Mouse (Mus musculus): ENCODE data around the gene Ccdc154. TPM values are rescaled to one million over a fixed set of nuclear protein-coding genes. Genes with fewer than 3 reads are reported as not detected.

Ccdc154 gene
- not detected in 2 replicates for polyA plus RNA-seq (2015; fragmentation: Nextera tagmentation; extraction: Ambion mirVana)

DNA sequence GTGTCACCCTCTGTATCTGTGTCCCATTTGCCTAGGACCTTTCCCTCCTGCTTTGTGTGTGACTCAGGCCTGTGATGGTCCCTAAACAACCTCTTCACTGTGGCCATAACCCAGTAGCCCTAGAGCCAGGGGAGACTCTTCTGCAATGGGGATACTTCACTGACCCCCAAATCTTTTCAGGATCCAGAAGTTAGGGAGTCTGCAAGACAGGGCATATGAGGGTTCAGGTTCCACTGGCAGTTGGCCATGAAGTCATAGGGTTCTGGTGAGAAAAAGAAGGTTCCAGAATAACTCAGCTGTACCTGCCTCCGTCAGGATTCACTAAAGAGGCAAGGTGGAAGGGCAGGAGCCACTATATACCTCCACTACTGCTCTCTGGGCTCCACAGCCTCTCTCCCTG, at the start of gene Ccdc154:
Gene Ccdc154 (plus strand): TSS at position 301 of the 400 bp plus-strand sequence.

DNA sequence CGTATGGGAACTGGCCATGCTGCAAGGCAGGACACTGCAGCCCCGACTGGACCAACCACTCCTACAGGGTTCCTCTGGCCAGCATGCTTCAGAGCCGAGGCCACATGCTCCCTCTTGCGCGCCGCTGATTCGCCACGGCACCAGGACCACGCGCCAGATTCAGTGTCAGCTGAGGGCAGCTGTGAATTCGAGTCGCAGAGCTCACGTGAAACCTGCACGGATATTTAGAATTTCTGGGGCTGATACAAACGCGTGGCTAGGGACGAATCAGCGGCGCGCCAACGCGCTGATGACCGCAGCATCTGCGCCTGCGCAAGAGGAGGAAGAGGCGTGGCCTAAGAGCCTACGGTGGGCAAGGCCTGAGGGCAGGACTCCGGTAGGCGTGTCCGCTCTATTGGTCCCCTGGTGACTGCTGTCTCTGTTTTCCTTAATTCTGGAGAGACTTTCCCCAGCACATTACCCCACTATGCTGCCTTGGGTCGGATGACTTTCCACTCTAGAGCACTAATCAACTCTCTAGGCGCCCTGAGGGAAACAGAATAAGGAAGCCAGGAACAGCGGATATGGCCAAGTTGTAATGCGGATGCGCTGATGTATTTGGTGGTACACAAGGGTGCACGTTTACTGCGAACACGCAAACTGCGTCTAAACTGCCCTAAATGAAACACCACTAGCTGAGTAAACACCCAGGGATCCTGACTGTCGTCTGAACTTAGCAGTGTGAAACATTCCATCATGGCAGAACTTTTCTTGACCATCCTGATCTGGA, 46.4 kb upstream of the Ccdc154 start, which contains the start of gene Telo2:
Gene Telo2 (minus strand): TSS at position 304 of the 769 bp plus-strand sequence.

DNA sequence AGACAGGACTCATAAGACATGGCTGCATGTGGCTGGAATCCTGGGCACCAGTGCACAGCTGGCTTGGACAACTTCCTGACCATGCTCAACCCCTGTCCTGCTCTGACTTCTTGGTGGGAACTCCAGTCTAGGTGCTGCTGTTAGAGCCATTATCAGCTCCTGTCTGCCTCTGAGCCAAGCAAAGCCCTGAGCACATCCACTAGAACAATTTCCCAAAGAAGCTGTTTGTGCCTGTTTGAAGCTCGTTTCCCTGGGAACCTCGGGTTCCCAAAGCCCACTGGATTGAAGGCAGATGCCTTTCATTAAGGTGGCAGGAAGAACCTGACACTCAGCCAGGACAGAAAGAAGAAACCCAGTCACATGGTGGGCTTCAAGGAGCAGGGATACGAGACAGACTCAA, 41.9 kb upstream of the Ccdc154 start, which contains the start of gene Ptx4:
Gene Ptx4 (plus strand): TSS at position 355 of the 400 bp plus-strand sequence.

DNA sequence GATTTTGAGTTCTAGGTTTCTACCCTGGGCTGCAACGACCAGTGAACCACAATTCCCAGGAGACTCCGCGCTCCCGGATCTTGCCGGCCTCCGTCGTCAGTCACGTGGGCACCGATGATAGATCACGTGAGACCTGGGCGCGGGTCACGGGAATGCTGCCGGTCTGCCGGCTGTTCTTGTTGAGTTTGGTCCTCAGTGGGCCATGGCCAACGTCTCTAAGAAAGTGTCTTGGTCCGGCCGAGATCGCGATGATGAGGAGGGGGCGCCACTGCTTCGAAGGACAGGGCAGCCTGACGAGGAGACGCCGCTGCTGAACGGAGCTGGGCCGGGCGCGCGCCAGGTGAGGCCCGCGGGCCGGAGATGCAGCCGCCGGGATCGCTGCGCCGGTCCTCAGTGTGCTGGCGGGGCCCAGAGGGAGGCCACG, 29.0 kb upstream of the Ccdc154 start, which contains the start of gene Clcn7:
Gene Clcn7 (plus strand): TSS at position 117 of the 424 bp plus-strand sequence.

DNA sequence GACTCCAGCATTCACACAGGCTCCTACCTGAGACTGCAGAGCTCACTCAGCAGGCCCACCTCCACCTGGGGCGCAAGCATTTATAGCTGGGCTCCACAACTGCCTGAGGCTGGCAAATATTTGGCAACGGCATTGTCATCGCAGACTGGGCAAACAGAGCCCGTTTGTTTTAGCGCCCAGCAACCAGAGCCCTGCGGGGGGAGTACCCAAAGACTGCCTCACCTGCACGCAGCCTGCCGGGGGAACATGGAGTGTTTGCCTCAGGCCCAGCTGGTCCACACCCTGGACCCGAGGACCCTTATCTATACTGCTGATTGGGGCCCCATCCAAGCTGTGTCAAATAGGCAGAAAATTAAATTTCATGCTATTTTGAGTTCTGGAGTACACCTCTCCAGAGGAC, 13.2 kb downstream of the Ccdc154 start, which contains the start of gene Gm38655:
Gene Gm38655 (minus strand): TSS at position 61 of the 400 bp plus-strand sequence.

DNA sequence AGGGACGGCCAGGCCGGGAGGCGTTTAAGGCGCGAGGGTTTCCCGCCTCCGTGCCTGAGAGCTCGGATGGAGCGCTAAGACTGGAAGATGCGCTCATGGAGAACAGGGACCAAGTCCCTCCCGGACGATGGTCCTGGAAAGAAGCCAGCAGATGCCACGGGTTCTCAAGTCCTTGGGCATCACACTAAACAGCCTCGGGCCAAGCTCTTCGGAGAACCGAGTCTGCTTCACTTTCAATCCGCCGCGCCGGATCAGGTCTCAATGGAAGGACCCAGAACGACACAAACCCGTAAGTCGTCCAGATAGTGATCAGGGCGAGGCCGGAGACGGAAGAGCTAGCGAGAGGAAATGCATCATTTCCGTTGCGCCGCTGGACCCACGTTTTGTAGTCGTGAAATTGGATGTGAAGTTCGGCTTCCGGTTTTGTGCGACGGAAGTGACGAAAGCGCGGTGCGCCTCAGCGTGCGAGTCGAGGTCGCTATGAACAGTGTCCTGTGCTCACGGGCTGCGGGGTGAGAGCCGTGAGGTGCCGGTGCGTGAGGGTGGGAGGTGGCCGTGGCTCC, 21.9 kb downstream of the Ccdc154 start, which contains the start of gene BC003965:
Gene BC003965 (plus strand): TSS at position 426 of the 563 bp plus-strand sequence.

DNA sequence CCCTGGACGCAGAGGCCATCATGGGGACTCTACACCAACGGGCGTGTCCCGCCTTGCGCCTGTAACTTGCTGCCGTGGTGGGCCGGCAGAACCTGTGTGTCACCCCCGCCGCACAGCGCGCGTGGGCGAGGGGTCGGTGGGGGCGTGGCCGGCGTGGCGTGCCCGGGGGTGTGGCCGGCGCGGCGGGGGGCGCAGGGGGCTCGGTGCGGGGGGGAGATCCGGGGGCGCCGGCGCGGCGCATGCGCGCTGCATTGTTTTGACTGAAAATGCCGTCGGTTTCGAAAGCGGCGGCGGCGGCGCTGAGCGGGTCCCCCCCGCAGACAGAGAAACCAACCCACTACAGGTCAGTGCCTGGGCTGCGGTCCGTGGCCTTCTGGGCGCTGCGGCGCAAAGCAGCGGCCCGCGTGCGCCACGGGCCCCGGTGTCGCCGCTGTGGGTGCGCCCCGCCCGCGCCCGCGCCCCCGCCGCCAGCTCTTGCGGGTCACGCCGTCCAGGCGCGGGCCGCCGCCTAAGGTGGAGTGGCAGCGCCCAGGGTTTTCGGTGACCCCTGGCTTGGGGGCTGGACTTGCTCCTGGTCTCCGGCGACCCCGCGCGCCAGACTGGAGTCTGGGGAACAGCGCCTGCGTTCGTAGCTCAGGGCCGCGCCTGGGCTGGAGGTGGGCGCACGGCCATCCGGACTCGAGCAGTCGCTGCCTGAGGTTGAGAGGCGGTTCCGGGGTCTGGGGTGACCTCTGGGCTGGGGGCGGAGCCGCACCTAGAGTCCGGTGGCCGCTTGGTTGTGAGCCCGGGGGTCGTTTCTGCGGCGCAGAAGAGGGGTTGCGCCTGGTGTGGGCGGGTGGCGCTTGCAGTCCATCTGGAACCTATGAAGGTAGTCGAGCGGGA, 26.1 kb downstream of the Ccdc154 start, which contains the start of gene Unkl:
Gene Unkl (plus strand): TSS at position 248 of the 882 bp plus-strand sequence.

Other genes starting within 250 kb of the Ccdc154 start
- 58.6 and 70.9 TPM in 2 replicates for gene Mapk8ip3, start 225.5 kb upstream of the Ccdc154 start, polyA plus RNA-seq (2015; fragmentation: Nextera tagmentation; extraction: Ambion mirVana)
- 43.4 and 45.3 TPM in 2 replicates for gene Jpt2, start 201.8 kb upstream of the Ccdc154 start, polyA plus RNA-seq (2015; fragmentation: Nextera tagmentation; extraction: Ambion mirVana)
- gene Cramp1l, start 146.7 kb upstream of the Ccdc154 start, polyA plus RNA-seq (2015; fragmentation: Nextera tagmentation; extraction: Ambion mirVana), result 5.0 and 5.6 TPM in 2 replicates
- 10.6 and 12.1 TPM in 2 replicates for gene Ift140, start 146.4 kb upstream of the Ccdc154 start, polyA plus RNA-seq (2015; fragmentation: Nextera tagmentation; extraction: Ambion mirVana)
- 10.5 and 10.7 TPM in 2 replicates for gene Tmem204, start 78.9 kb upstream of the Ccdc154 start, polyA plus RNA-seq (2015; fragmentation: Nextera tagmentation; extraction: Ambion mirVana)
- gene Telo2, start 46.5 kb upstream of the Ccdc154 start, polyA plus RNA-seq (2015; fragmentation: Nextera tagmentation; extraction: Ambion mirVana), result 38.9 and 43.9 TPM in 2 replicates
- 0.50 and 0.94 TPM in 2 replicates for gene Ptx4, start 41.7 kb upstream of the Ccdc154 start, polyA plus RNA-seq (2015; fragmentation: Nextera tagmentation; extraction: Ambion mirVana)
- gene Clcn7, start 29.1 kb upstream of the Ccdc154 start, polyA plus RNA-seq (2015; fragmentation: Nextera tagmentation; extraction: Ambion mirVana), result 19.8 and 20.7 TPM in 2 replicates
- gene Gm38655, start 13.0 kb downstream of the Ccdc154 start, polyA plus RNA-seq (2015; fragmentation: Nextera tagmentation; extraction: Ambion mirVana), result not detected in 2 replicates
- gene BC003965, start 22.1 kb downstream of the Ccdc154 start, polyA plus RNA-seq (2015; fragmentation: Nextera tagmentation; extraction: Ambion mirVana), result 29.8 and 30.3 TPM in 2 replicates
- 14.4 and 15.5 TPM in 2 replicates for gene Unkl, start 25.9 kb downstream of the Ccdc154 start, polyA plus RNA-seq (2015; fragmentation: Nextera tagmentation; extraction: Ambion mirVana)
- 127 and 128 TPM in 2 replicates for gene Gnptg, start 77.7 kb downstream of the Ccdc154 start, polyA plus RNA-seq (2015; fragmentation: Nextera tagmentation; extraction: Ambion mirVana)
- 62.0 and 68.2 TPM in 2 replicates for gene Tsr3, start 77.7 kb downstream of the Ccdc154 start, polyA plus RNA-seq (2015; fragmentation: Nextera tagmentation; extraction: Ambion mirVana)
- 26.6 and 31.1 TPM in 2 replicates for gene Baiap3, start 93.9 kb downstream of the Ccdc154 start, polyA plus RNA-seq (2015; fragmentation: Nextera tagmentation; extraction: Ambion mirVana)
- gene Ube2i, start 112.2 kb downstream of the Ccdc154 start, polyA plus RNA-seq (2015; fragmentation: Nextera tagmentation; extraction: Ambion mirVana), result 306 and 315 TPM in 2 replicates
- not detected in 2 replicates for gene Prss34, start 135.9 kb downstream of the Ccdc154 start, polyA plus RNA-seq (2015; fragmentation: Nextera tagmentation; extraction: Ambion mirVana)
- not detected in 2 replicates for gene Prss28, start 146.2 kb downstream of the Ccdc154 start, polyA plus RNA-seq (2015; fragmentation: Nextera tagmentation; extraction: Ambion mirVana)
- gene Prss29, start 156.2 kb downstream of the Ccdc154 start, polyA plus RNA-seq (2015; fragmentation: Nextera tagmentation; extraction: Ambion mirVana), result not detected in 2 replicates
- gene Tpsab1, start 183.1 kb downstream of the Ccdc154 start, polyA plus RNA-seq (2015; fragmentation: Nextera tagmentation; extraction: Ambion mirVana), result not detected in 2 replicates
- gene Tpsb2, start 203.8 kb downstream of the Ccdc154 start, polyA plus RNA-seq (2015; fragmentation: Nextera tagmentation; extraction: Ambion mirVana), result 0.56 and 0.80 TPM in 2 replicates
- 0.51 and 1.2 TPM in 2 replicates for gene Tpsg1, start 206.8 kb downstream of the Ccdc154 start, polyA plus RNA-seq (2015; fragmentation: Nextera tagmentation; extraction: Ambion mirVana)